Mouse (Mus musculus) ES-E14 (cell line): ENCODE results near the gene Rab14.

Experiments used
- CHD2 ChIP-seq: IDR thresholded peaks from 2 replicates; pipeline ENCODE4 v1.6.1; 2014; ENCODE audit warnings: mild to moderate bottlenecking, low read depth, low read length, inconsistent platforms
- HCFC1 ChIP-seq: IDR thresholded peaks from 2 replicates; pipeline ENCODE4 v1.6.1; 2012; ENCODE audit warnings: low read length, inconsistent platforms, borderline replicate concordance; ENCODE audit not compliant: insufficient read depth
- MAFK ChIP-seq: IDR thresholded peaks from 2 replicates; pipeline ENCODE4 v1.6.1; 2014; ENCODE audit warnings: mild to moderate bottlenecking, low read depth, low read length, inconsistent platforms; ENCODE audit not compliant: insufficient read depth
- ZC3H11A ChIP-seq: IDR thresholded peaks from 2 replicates; pipeline ENCODE4 v1.6.1; 2012; ENCODE audit warnings: low read depth, mild to moderate bottlenecking, inconsistent platforms, low read length, borderline replicate concordance
- ZNF384 ChIP-seq: IDR thresholded peaks from 2 replicates; pipeline ENCODE4 v1.6.1; 2012; ENCODE audit warnings: low read depth, low read length, inconsistent platforms

DNA sequence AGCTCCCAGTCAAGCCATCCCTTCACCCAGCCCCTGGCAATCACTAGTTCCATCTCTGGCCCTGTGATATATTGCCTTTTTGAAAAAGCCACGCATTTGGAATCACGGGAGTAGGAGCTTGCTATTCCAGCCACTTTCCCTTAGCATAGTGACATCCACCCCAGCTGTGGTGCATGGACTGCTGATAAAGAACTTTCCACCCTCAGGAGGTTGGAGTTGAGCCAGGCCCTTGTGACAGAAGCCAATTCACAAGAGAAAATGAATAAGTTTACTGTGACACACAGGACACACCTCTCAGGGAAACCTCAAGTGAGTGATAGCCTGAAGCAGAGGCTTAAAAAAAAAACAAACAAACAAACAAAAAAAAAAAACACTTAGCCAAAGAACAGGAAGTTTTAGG lies 31.0 kb upstream of the Rab14 start:
- TF ChIP-seq CHD2 (no peak), ZC3H11A (no peak), HCFC1 (no peak), ZNF384 (no peak), MAFK (no peak)
